Mouse (Mus musculus) heart, embryonic 13.5 days (tissue): ENCODE measurements around the gene Cd69. TPM values are rescaled to one million over a fixed set of nuclear protein-coding genes. Genes with fewer than 3 reads are reported as not detected.

Experiments
- ATAC-seq: fragments of 200-750 bp; cut with Nextera tagmentation; 2 replicates; pipeline ENCODE4 v1.8.0; 2017; ENCODE audit warnings: moderate TSS enrichment; ENCODE audit not compliant: insufficient number of reproducible peaks, low FRiP score, low TSS enrichment; ENCODE audit errors: extremely low read depth
- H3K27ac ChIP-seq: fragments of 300-500 bp; sonication (generic); replicated peaks from 2 replicates; pipeline ENCODE4 v1.5.1; 2015; ENCODE audit warnings: moderate library complexity, mild to moderate bottlenecking, inconsistent platforms
- H3K27me3 ChIP-seq: fragments of 300-500 bp; sonication (generic); replicated peaks from 2 replicates; pipeline ENCODE4 v1.6.1; 2015; ENCODE audit warnings: mild to moderate bottlenecking, inconsistent platforms
- H3K36me3 ChIP-seq: fragments of 300-500 bp; sonication (generic); 2 replicates; pipeline ENCODE4 v1.6.1; 2015; ENCODE audit warnings: mild to moderate bottlenecking, inconsistent platforms
- H3K4me1 ChIP-seq: fragments of 300-500 bp; sonication (generic); 2 replicates; pipeline ENCODE4 v1.6.1; 2015; ENCODE audit warnings: inconsistent platforms
- H3K4me2 ChIP-seq: fragments of 300-500 bp; sonication (generic); 2 replicates; pipeline ENCODE4 v1.6.1; 2015; ENCODE audit warnings: inconsistent platforms, mild to moderate bottlenecking, moderate library complexity
- H3K4me3 ChIP-seq: fragments of 300-500 bp; sonication (generic); 2 replicates; pipeline ENCODE4 v1.5.1; 2015; ENCODE audit warnings: moderate library complexity, mild to moderate bottlenecking, inconsistent platforms
- H3K9ac ChIP-seq: fragments of 300-500 bp; sonication (generic); 2 replicates; pipeline ENCODE4 v1.6.1; 2015; ENCODE audit warnings: inconsistent platforms, mild to moderate bottlenecking, moderate library complexity
- H3K9me3 ChIP-seq: fragments of 300-500 bp; sonication (generic); 2 replicates; pipeline ENCODE4 v1.6.1; 2016; ENCODE audit warnings: inconsistent platforms
- WGBS: fragments of 180-500 bp; shearing (Covaris S2); methylation state at CpG from one replicate; pipeline ENCODE4 v1.1.7; 2015; ENCODE audit warnings: mixed read lengths; 5-methylcytosine and 5-hydroxymethylcytosine counted together
- polyA plus RNA-seq: library from polyadenylated mRNA; unstranded; fragments of >200 nt; fragmentation: Nextera tagmentation; extraction: Ambion mirVana; gene quantifications from 2 replicates; pipeline ENCODE4 v1.2.1, GENCODE M21; 2015

The Cd69 gene
- 0.14 TPM in 1 of 2 replicates, not detected in the other for polyA plus RNA-seq

- Histone ChIP-seq H3K9me3 (no peaks in the 10 kb centered on the region), H3K4me2 (no peak within 1 kb of the TSS), H3K4me3 (no peak within 1 kb of the TSS), H3K36me3 (no peaks in the 10 kb centered on the region), H3K9ac (no peak within 1 kb of the TSS), H3K27me3 (no peaks in the 10 kb centered on the region), H3K27ac (no peak within 1 kb of the TSS), H3K4me1 (no peaks in the 10 kb centered on the region)
- ATAC-seq = no peak
- WGBS = 66% methylated on average over 9 of the region's 9 CpGs
These were observed at the start of gene Cd69 for GRCm38 (mm10) chr6:129275220-129275619. Gene Cd69, minus strand, starts transcription at chr6:129275436.

GRCm38 (mm10) chr6:129319331-129319730, 44.1 kb upstream of the Cd69 start:
- 71% methylated on average over 4 of the region's 4 CpGs for WGBS
- ATAC-seq = no peak
- no peaks in the 10 kb centered on the region for H3K27me3 ChIP-seq

GRCm38 (mm10) chr6:129318395-129318794, 43.2 kb upstream of the Cd69 start:
- Histone ChIP-seq H3K27me3 (no peaks in the 10 kb centered on the region), H3K27ac (no peak overlapping the region), H3K9me3 (no peaks in the 10 kb centered on the region), H3K36me3 (no peaks in the 10 kb centered on the region), H3K4me2 (no peak overlapping the region), H3K4me1 (no peaks in the 10 kb centered on the region), H3K4me3 (no peak overlapping the region), H3K9ac (no peak overlapping the region)
- 41% methylated on average over 1 of the region's 1 CpGs for WGBS
- no peak for ATAC-seq

More at GRCm38 (mm10) chr6:129319331-129319730, 44.1 kb upstream of the Cd69 start:
- no peaks in the 10 kb centered on the region for H3K36me3 ChIP-seq
- H3K4me1 ChIP-seq = no peaks in the 10 kb centered on the region
- H3K9ac ChIP-seq = no peak overlapping the region
- H3K27ac ChIP-seq = no peak overlapping the region
- no peaks in the 10 kb centered on the region for H3K9me3 ChIP-seq
- H3K4me3 ChIP-seq = no peak overlapping the region
- no peak overlapping the region for H3K4me2 ChIP-seq

GRCm38 (mm10) chr6:129316463-129316862, 41.2 kb upstream of the Cd69 start:
- no peak overlapping the region for H3K9ac ChIP-seq

GRCm38 (mm10) chr6:129315698-129316097, 40.5 kb upstream of the Cd69 start:
- H3K4me3 ChIP-seq = no peak overlapping the region
- no peaks in the 10 kb centered on the region for H3K36me3 ChIP-seq
- H3K4me2 ChIP-seq = no peak overlapping the region
- H3K27ac ChIP-seq = no peak overlapping the region
- no peaks in the 10 kb centered on the region for H3K4me1 ChIP-seq
- WGBS = 73% methylated on average over 1 of the region's 1 CpGs
- no peaks in the 10 kb centered on the region for H3K27me3 ChIP-seq
- H3K9ac ChIP-seq = no peak overlapping the region
- H3K9me3 ChIP-seq = no peaks in the 10 kb centered on the region
- ATAC-seq = no peak

More at GRCm38 (mm10) chr6:129316463-129316862, 41.2 kb upstream of the Cd69 start:
- Histone ChIP-seq H3K27ac (no peak overlapping the region), H3K4me2 (no peak overlapping the region), H3K9me3 (no peaks in the 10 kb centered on the region), H3K36me3 (no peaks in the 10 kb centered on the region), H3K4me1 (no peaks in the 10 kb centered on the region), H3K27me3 (no peaks in the 10 kb centered on the region), H3K4me3 (no peak overlapping the region)
- no peak for ATAC-seq
- 59% methylated on average over 2 of the region's 2 CpGs for WGBS

- no peaks in the 10 kb centered on the region for H3K27me3 ChIP-seq
- H3K4me1 ChIP-seq = no peaks in the 10 kb centered on the region
- no peaks in the 10 kb centered on the region for H3K36me3 ChIP-seq
- no peak for ATAC-seq
- H3K27ac ChIP-seq = no peak overlapping the region
- 77% methylated on average over 3 of the region's 3 CpGs for WGBS
- no peaks in the 10 kb centered on the region for H3K9me3 ChIP-seq
- no peak overlapping the region for H3K9ac ChIP-seq
- no peak overlapping the region for H3K4me2 ChIP-seq
- no peak overlapping the region for H3K4me3 ChIP-seq
These were observed 39.5 kb upstream of the Cd69 start for GRCm38 (mm10) chr6:129314655-129315168.

DNA sequence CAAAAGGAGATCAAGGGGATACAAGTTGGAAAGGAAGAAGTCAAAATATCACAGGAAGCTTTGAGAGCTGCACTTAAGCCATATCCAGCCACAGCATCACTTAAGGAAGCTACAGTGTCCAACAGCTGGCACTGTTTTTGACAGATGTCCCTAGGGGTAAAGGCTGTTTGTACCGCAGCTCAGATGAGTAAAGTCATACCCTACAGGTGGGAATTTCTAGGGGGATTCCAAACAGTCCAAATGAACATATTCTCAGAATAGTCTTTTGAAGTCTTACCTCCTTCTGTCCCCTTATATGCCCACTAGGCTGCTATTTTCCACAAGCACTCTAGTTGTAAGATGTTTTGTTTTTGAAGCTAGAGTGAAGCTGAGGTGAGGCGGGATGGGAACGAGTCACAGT, 37.3 kb upstream of the Cd69 start:
- no peak overlapping the region for H3K4me2 ChIP-seq
- no peaks in the 10 kb centered on the region for H3K4me1 ChIP-seq
- no peak overlapping the region for H3K4me3 ChIP-seq
- H3K27ac ChIP-seq = no peak overlapping the region
- no peaks in the 10 kb centered on the region for H3K9me3 ChIP-seq
- no peak overlapping the region for H3K9ac ChIP-seq
- H3K27me3 ChIP-seq = no peaks in the 10 kb centered on the region
- 72% methylated on average over 3 of the region's 3 CpGs for WGBS
- H3K36me3 ChIP-seq = no peaks in the 10 kb centered on the region
- no peak for ATAC-seq

DNA sequence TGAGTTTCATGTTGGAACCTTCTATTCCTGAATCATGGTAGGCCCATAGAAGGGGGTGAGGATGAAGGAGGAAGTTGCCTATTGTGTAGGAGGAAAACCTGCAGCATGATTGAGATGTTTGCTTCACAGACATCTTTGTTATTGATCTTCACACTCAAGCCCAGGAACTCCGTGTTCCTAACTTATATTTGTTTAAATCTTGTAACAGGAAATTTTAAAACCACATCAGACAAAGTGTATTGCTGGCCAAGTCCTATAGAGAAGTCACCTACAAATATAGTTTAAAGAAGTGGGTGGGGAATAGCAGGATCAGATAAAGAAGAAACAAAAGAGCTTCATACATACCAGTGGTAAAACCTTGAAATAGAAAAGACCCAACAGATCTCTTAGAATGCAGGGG, 28.9 kb upstream of the Cd69 start:
- no peak for ATAC-seq
- Histone ChIP-seq H3K4me3 (no peak overlapping the region), H3K4me2 (no peak overlapping the region), H3K9me3 (no peaks in the 10 kb centered on the region), H3K36me3 (no peaks in the 10 kb centered on the region), H3K9ac (no peak overlapping the region), H3K4me1 (no peaks in the 10 kb centered on the region), H3K27ac (no peak overlapping the region), H3K27me3 (no peaks in the 10 kb centered on the region)
- WGBS = 41% methylated on average over 1 of the region's 1 CpGs

GRCm38 (mm10) chr6:129288708-129289107, 13.5 kb upstream of the Cd69 start:
- Histone ChIP-seq H3K4me3 (no peak overlapping the region), H3K27ac (no peak overlapping the region), H3K36me3 (no peaks in the 10 kb centered on the region), H3K27me3 (no peaks in the 10 kb centered on the region), H3K9me3 (no peaks in the 10 kb centered on the region), H3K4me2 (no peak overlapping the region), H3K4me1 (no peaks in the 10 kb centered on the region), H3K9ac (no peak overlapping the region)
- ATAC-seq = no peak

DNA sequence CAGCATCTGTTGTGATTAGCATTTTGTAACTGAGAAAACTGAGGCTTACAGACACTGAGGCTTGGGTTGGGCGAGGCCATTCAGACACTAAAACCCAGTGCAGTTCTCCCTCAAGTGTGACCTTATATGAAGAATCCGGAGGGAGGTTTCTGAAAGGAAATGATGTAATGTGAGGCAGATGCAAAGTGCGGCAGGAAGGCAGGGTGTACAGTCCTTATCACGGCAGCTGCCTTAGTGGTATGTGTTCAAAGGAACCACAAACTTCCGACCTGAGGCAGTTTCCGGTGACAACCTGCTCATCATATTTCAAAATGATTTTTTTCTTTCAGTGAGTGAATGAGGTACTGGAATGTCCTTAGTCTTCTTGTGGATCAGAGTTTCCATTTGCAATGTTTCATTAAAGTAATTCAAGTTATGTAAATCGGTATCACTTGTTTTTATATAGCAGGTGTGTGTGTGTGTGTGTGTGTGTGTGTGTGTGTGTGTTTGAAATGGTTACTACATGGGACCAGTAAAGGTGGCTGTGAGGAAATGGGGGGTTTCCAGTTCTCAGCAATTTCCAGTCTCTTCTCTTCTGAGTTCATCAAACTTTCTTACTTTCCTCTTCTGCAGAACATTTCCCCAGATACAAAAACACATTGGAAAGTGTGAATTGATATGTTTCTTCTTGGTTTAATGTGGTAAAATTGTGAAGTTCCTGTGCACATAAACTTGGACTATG, 9.3 kb upstream of the Cd69 start:
- H3K9ac ChIP-seq = no peak overlapping the region
- ATAC-seq = no peak

DNA sequence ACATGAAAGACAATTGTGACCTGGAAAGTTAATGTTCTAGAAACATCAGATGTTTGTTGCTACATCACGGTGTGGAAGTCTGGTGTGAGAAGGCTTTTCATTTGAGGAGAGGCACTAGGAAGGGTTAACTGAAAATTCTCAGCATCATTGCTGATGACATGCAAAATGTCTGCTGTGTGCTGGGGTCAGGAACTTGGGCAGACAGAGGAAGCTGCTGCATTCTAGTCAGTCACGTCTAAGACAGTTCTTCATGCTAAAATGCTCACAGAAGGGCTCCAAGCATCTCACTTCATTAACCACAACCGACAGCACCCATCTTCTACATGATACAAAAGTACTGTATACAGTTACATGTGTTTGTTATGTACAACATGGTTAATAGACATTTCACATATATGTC, 8.0 kb upstream of the Cd69 start:
- no peak overlapping the region for H3K27ac ChIP-seq
- H3K9ac ChIP-seq = no peak overlapping the region
- H3K4me3 ChIP-seq = no peak overlapping the region
- no peaks in the 10 kb centered on the region for H3K9me3 ChIP-seq
- no peaks in the 10 kb centered on the region for H3K4me1 ChIP-seq
- H3K36me3 ChIP-seq = no peaks in the 10 kb centered on the region
- WGBS = 63% methylated on average over 3 of the region's 3 CpGs
- H3K27me3 ChIP-seq = no peaks in the 10 kb centered on the region
- H3K4me2 ChIP-seq = no peak overlapping the region
- ATAC-seq = no peak

More for the DNA sequence above, 9.3 kb upstream of the Cd69 start:
- Histone ChIP-seq H3K4me2 (no peak overlapping the region), H3K4me1 (no peaks in the 10 kb centered on the region), H3K9me3 (no peaks in the 10 kb centered on the region), H3K27ac (no peak overlapping the region), H3K27me3 (no peaks in the 10 kb centered on the region), H3K4me3 (no peak overlapping the region), H3K36me3 (no peaks in the 10 kb centered on the region)
- WGBS = 43% methylated on average over 7 of the region's 7 CpGs

GRCm38 (mm10) chr6:129276483-129276882, 1.2 kb upstream of the Cd69 start:
- Histone ChIP-seq H3K4me3 (no peak overlapping the region), H3K36me3 (no peaks in the 10 kb centered on the region), H3K9me3 (no peaks in the 10 kb centered on the region), H3K4me2 (no peak overlapping the region), H3K4me1 (no peaks in the 10 kb centered on the region), H3K9ac (no peak overlapping the region), H3K27me3 (no peaks in the 10 kb centered on the region), H3K27ac (no peak overlapping the region)
- ATAC-seq = no peak
- WGBS = 86% methylated on average over 2 of the region's 2 CpGs
